Mouse (Mus musculus) ES-Bruce4 (cell line): ENCODE measurements around the gene Dagla.
A peak's percentile ranks its signal among the peaks of the same experiment; 100 is the strongest.

ENCODE experiments used
- CTCF ChIP-seq: IDR thresholded peaks from one replicate; pipeline ENCODE4 v1.8.1; 2011; ENCODE audit warnings: low read depth, low read length
- POLR2A ChIP-seq: IDR thresholded peaks from one replicate; pipeline ENCODE4 v1.8.1; 2011; ENCODE audit warnings: low read length; ENCODE audit not compliant: insufficient read depth

GRCm38 (mm10) chr19:10272746-10273145, 31.9 kb downstream of the Dagla start:
- TF ChIP-seq CTCF (no peak), POLR2A (peak; percentile 37)
